Mouse (Mus musculus) urinary bladder, adult 2 months (tissue): ENCODE measurements around the gene Frmpd4. TPM values are rescaled to one million over a fixed set of nuclear protein-coding genes. Genes with fewer than 3 reads are reported as not detected.

ENCODE experiments used
- DNase-seq: peaks from one replicate; pipeline ENCODE4 v3.0.0; 2022; ENCODE audit warnings: low spot score
- polyA plus RNA-seq: library from polyadenylated mRNA; depleted of rRNA; stranded (reverse); fragments of >200 nt; gene quantifications from 2 replicates; pipeline ENCODE4 v1.2.3, GENCODE M21; 2012; rRNA removed

The Frmpd4 gene
- polyA plus RNA-seq, result 0.32 and 0.53 TPM in 2 replicates

- DNase-seq, result no peak
These were observed at the start of gene Frmpd4 for GRCm38 (mm10) chrX:168577131-168577530. Gene Frmpd4, minus strand, starts transcription at chrX:168577231.

DNA sequence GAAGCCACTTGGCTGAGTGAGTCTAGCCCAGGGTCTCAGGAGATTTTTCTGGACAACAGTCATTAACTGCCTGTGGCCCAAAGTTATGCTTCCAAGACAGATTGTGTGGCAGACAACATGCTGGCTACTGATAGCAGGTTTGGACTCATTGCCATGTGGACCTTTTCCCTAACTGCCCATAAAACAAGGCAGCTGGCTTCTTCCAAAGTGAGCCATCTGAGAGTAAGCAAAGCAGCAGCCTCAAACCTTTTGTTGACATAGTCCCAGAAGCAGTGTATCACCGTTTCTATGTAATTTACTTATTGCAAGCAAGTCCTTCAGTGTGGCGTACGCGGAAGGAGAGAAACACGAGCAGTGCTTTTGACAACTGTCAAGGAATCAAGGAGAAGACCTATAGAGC, 18.2 kb upstream of the Frmpd4 start:
- DNase-seq, result no peak

DNA sequence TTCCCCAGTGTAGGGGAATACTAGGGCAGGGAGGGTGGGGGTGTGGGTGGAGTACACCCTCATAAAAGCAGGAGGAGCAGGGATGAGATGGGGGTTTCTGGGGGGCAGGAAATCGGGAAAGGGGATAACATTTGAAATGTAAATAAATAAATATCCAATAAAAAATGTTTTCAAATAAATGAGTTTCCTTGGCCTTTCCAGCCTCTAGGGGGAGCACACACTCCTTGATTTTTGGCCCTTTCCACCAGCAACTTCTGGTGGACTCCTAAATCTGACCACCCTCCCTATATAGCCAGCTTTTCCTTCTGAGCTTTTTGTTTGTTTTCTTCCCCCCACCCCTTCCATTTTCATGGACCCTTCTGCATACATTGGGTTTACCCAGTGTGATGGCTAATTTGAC, 7.3 kb upstream of the Frmpd4 start:
- no peak for DNase-seq

GRCm38 (mm10) chrX:168571808-168572207, 5.2 kb downstream of the Frmpd4 start:
- no peak for DNase-seq

GRCm38 (mm10) chrX:168569231-168569630, 7.8 kb downstream of the Frmpd4 start:
- DNase-seq, result no peak

GRCm38 (mm10) chrX:168505254-168505653, 71.8 kb downstream of the Frmpd4 start:
- no peak for DNase-seq

DNA sequence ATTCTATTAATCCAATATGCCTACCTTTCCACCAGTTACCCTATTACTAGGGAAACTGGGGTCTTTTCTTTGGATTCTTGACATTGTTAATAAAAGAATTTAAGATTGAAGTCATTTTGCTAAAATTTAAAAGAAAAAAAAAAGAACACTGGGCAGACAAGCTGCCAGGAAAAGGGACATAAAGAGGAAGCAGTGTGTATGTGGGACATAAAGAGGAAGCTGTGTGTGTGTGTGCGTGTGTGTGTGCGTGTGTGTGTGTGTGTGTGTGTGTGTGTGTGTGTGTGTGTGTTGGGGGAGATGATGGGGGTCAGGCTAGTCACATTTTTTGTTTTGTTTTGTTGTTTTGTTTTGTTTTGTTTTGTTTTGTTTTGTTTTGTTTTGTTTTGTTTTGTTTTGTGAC, 121.8 kb downstream of the Frmpd4 start:
- DNase-seq, result no peak

- no peak for DNase-seq
These were observed 145.8 kb downstream of the Frmpd4 start for GRCm38 (mm10) chrX:168431206-168431605.

GRCm38 (mm10) chrX:168429814-168430213, 147.2 kb downstream of the Frmpd4 start:
- no peak for DNase-seq

DNA sequence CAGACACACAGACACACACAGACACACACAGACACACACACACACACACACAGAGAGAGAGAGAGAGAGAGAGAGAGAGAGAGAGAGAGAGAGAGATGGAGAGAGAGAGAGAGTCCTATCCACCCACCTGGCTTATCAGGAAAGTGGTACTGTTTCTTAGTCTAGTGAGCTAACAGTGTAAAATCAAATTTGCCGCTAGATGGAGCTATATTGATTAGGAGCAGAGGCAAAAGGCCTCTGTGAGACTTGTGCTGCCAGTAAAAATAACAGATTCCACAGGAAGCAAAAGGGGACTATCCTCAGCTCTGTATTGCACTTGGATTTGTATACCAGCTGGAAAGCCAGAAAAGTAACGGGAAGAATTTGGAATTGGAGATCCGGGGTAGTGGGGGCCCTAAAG, 161.6 kb downstream of the Frmpd4 start:
- DNase-seq, result no peak

- no peak for DNase-seq
These were observed 173.5 kb downstream of the Frmpd4 start for GRCm38 (mm10) chrX:168403512-168403911.

DNA sequence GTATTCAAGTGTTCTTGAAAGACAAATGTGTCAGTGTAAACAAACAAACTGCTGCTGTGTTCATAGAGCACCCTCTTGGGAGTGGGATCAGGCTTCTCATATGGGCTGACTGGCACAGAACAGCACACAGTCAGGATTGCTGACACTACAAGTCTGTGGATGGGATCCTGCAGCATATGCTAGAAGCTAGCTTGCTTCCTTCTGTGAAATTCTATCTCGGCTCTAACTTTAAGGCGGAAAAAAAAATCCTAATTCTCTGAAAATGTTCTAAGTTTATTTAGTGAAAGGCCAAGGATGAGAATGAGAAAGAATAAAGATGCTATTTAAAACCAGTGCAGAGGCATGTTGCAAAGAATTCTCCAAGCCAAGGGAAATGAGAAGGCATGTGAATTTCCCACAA, 226.6 kb downstream of the Frmpd4 start:
- no peak for DNase-seq

GRCm38 (mm10) chrX:168349320-168350225, 227.5 kb downstream of the Frmpd4 start:
- no peak for DNase-seq

- no peak for DNase-seq
These were observed 238.8 kb downstream of the Frmpd4 start for GRCm38 (mm10) chrX:168338212-168338611.

DNA sequence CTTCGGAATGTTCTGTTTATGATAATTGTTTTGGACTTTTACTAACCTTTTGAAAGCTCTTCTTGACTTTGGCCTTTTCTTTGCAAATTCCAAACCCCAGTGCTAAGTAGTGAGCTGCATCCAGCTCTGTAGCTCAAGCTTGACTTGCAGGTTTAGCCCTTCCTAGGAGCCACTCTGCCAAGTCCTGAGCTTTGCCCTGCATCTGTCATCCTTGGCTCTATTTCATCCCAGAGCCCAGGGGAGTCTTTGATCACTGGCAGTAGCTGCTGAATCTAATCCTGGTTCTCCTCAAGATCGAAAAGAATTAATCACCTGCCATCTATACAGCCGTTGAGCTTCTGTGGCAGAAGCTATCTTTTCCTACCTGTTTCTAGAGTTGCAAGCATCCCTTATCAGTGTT, 251.9 kb downstream of the Frmpd4 start:
- no peak for DNase-seq

DNA sequence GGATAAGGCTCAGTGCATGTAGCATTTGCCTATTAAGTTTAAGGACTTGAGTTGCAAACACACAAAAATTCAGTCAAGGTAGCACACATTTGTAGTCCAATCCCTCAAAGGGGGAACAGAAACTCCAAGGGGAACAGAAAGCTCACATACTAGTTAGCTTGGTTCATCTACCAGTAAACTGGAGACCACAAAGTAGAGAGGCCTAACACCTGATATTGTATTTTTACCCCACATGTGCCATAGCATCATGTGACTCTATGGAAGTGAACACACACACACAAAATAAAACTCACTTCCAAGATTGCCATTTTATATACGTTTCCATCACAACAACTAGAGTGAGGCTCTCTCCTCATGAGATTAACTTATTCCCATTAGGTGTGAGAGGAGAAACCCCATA, 264.9 kb downstream of the Frmpd4 start:
- no peak for DNase-seq

DNA sequence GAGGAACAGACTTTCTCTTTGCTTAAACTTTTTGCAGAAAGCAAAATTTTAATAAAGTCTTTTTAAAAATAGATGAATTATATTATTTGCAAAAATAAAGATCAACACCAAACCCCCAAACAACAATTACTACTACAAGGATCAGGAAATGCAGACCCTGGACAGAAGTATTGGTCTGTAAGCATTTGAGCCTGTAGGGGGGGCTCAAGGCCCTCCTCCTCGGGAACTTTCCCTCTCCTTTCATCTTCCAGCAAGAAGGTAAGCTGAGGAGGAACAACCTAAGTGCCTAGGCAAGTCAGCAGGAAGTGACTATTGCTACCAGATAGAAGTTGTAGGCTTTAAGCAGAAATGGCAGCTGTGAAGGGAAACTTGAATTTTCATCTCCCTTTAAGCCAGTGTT, 266.9 kb downstream of the Frmpd4 start:
- DNase-seq, result no peak

GRCm38 (mm10) chrX:168292506-168292905, 284.5 kb downstream of the Frmpd4 start:
- DNase-seq, result no peak

DNA sequence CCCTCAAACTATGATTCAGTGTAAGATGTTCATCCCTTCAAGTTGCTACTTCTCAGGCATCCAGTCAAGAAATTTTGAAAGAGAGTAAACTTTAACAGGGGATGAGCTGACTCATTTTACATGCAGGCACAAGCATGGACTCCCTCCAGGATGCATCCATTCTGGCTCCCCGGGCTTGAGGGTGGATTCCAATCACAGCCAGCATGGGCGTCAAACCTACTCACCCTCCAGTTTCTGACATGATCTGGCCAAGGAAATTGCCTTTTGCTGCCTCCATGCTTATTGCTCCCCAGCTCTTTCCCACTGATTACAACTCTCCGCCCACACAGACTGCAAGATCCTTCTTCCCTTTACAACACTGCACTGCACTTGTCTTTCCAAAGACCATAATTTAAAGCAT, 370.0 kb downstream of the Frmpd4 start:
- DNase-seq, result no peak

GRCm38 (mm10) chrX:168191944-168192343, 385.1 kb downstream of the Frmpd4 start:
- no peak for DNase-seq

- no peak for DNase-seq
These were observed 387.5 kb downstream of the Frmpd4 start for GRCm38 (mm10) chrX:168189563-168189962.

DNA sequence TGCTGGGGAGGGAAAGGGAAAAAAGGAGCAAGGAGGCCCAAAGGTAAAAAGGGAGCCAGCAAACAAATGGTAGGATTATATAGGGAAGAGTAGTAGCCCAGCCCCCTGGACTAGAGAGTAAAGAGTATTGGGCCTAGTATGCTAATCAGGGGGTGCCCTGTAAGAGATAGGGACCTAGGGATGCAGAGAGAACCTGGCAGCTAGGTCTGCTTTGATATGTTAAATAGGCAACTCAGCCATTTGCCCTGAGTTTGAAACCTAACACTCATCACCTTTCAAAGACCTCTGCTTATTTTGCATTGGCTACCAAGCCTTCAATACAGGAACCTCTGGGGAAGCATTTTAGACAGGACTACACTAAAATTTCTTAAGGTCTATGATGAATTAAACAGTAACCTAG, 414.0 kb downstream of the Frmpd4 start:
- DNase-seq, result no peak

- DNase-seq, result no peak
These were observed 418.2 kb downstream of the Frmpd4 start for GRCm38 (mm10) chrX:168158866-168159265.

- no peak for DNase-seq
These were observed 436.0 kb downstream of the Frmpd4 start for GRCm38 (mm10) chrX:168141051-168141450.
